Mouse (Mus musculus): ENCODE data around the gene Maneal. TPM values are rescaled to one million over a fixed set of nuclear protein-coding genes. Genes with fewer than 3 reads are reported as not detected.
A peak's percentile ranks its signal among the peaks of the same experiment; 100 is the strongest.

Maneal gene
- polyA plus RNA-seq, 1 experiment from 2014 or later, result 0.18 TPM

DNA sequence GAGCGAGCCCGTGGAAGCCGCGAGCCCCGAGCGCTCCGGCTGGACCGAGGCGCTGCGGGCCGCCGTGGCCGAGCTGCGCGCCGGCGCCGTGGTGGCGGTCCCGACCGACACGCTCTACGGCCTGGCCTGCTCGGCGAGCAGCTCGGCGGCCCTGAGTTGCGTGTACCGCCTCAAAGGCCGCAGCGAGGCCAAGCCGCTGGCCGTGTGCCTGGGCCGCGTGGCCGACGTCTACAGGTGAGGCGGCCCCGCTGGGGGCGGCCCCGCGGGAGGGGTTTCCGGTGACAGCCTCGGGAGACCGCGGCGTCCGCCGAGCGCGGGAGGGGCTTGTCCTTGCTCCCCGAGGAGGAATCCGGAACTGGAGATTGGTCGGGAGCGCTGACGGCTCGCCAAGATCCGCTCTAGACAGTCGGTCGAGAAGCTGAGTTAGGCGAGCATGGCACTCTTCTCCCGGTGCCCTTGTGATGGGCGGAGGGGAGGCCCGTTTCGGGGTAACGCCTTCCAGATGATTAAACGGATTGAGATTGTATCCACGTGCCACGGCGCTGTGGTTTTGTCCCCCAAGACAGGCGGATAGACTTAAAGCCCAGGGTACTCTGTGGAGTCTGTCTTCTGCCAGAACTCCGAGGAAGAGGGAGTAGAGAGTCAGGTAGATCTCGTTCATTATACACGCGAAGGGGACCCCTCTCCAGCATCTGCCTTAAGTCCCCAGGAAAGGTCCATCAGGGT, 10.9 kb downstream of the Maneal start, which contains the start of gene 1110065P20Rik:
1110065P20Rik (minus strand) TSS at position 264 of the 726 bp plus-strand sequence.
- Histone ChIP-seq H3K27ac (ENCODE audit: low read depth, low read length) (peak within 1 kb of the TSS; percentile 83), H3K4me1 (replicated peaks; ENCODE audit: control insufficient read depth, insufficient read depth, low read length) (peaks cover 13% of the 10 kb centered on the region), H3K27me3 (replicated peaks; ENCODE audit: control insufficient read depth, insufficient read depth, low read length) (no peaks in the 10 kb centered on the region), H3K9ac (ENCODE audit: low read depth, low read length) (peak within 1 kb of the TSS; percentile 95), H3K4me3 (ENCODE audit: low read depth, low read length) (peak within 1 kb of the TSS; percentile 90), H3K36me3 (ENCODE audit: control insufficient read depth, insufficient read depth, low read length) (peaks cover 20% of the 10 kb centered on the region), H3K9me3 (ENCODE audit: control insufficient read depth, low read length) (no peaks in the 10 kb centered on the region), H3K4me2 (peak within 1 kb of the TSS; percentile 97)
- peak; percentile 71 for ATAC-seq (replicated peaks; ENCODE audit: low FRiP score)
- WGBS, result under 1% methylated on average over 75 of the region's 75 CpGs
- DNase-seq (ENCODE audit: low spot score), result peak; percentile 79

DNA sequence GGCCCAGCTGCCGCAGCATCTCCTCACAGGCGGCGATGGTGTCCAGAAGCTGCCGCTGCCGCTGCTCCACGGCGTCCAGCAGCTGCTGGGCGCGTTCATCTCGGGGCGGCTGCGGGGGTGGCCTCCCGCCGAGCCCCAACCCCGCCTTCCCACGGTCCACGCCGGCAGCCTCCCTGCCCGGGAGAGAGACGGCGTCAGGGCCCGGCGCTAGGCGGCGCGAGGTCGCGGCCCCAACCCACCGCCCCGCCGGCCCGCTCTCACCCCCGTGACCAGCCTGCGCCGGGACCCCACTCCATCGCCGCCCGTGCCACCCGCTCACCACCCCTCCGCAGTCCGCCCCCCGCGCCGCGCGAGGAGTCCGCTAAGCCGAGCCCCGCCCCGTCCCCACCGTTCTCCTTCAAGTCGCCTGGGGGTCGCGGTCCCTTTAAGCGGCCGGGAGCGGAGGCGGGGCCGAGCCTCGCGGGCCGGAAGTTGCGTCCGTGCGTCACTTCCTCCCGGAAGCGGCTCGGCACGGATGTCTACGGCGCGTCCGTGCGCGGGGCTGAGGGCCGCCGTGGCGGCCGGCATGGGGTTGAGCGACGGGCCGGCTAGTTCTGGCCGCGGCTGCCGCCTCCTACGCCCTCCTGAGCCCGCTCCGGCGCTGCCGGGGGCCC, 11.6 kb downstream of the Maneal start, which contains the start of gene Yrdc:
Yrdc (plus strand) TSS at position 419 of the 653 bp plus-strand sequence.
- DNase-seq (ENCODE audit: low spot score) (peak; percentile 95), ATAC-seq (replicated peaks; ENCODE audit: low FRiP score) (peak; percentile 90)
- H3K27ac ChIP-seq (ENCODE audit: low read depth, low read length), result peak within 1 kb of the TSS; percentile 83
- no peaks in the 10 kb centered on the region for H3K27me3 ChIP-seq (replicated peaks; ENCODE audit: control insufficient read depth, insufficient read depth, low read length)
- peak within 1 kb of the TSS; percentile 90 for H3K4me3 ChIP-seq (ENCODE audit: low read depth, low read length)
- WGBS, result under 1% methylated on average over 90 of the region's 90 CpGs
- peaks cover 20% of the 10 kb centered on the region for H3K36me3 ChIP-seq (ENCODE audit: control insufficient read depth, insufficient read depth, low read length)
- peaks cover 13% of the 10 kb centered on the region for H3K4me1 ChIP-seq (replicated peaks; ENCODE audit: control insufficient read depth, insufficient read depth, low read length)
- H3K4me2 ChIP-seq, result peak within 1 kb of the TSS; percentile 97
- H3K9ac ChIP-seq (ENCODE audit: low read depth, low read length), result peak within 1 kb of the TSS; percentile 95
- no peaks in the 10 kb centered on the region for H3K9me3 ChIP-seq (ENCODE audit: control insufficient read depth, low read length)

GRCm38 (mm10) chr4:124849631-124850260, 12.2 kb downstream of the Maneal start:
- DNase-seq (ENCODE audit: low spot score) (peak; percentile 39), ATAC-seq (replicated peaks; ENCODE audit: low FRiP score) (no peak)
- 7% methylated on average over 24 of the region's 24 CpGs for WGBS
- H3K4me1 ChIP-seq (replicated peaks; ENCODE audit: control insufficient read depth, insufficient read depth, low read length), result peaks cover 13% of the 10 kb centered on the region
- peaks cover 19% of the 10 kb centered on the region for H3K36me3 ChIP-seq (ENCODE audit: control insufficient read depth, insufficient read depth, low read length)
- peak overlapping the region; percentile 97 for H3K4me2 ChIP-seq
- peak overlapping the region; percentile 95 for H3K9ac ChIP-seq (ENCODE audit: low read depth, low read length)
- H3K9me3 ChIP-seq (ENCODE audit: control insufficient read depth, low read length), result no peaks in the 10 kb centered on the region
- H3K27ac ChIP-seq (ENCODE audit: low read depth, low read length), result peak overlapping the region; percentile 83
- H3K27me3 ChIP-seq (replicated peaks; ENCODE audit: control insufficient read depth, insufficient read depth, low read length), result no peaks in the 10 kb centered on the region
- peak overlapping the region; percentile 90 for H3K4me3 ChIP-seq (ENCODE audit: low read depth, low read length)

DNA sequence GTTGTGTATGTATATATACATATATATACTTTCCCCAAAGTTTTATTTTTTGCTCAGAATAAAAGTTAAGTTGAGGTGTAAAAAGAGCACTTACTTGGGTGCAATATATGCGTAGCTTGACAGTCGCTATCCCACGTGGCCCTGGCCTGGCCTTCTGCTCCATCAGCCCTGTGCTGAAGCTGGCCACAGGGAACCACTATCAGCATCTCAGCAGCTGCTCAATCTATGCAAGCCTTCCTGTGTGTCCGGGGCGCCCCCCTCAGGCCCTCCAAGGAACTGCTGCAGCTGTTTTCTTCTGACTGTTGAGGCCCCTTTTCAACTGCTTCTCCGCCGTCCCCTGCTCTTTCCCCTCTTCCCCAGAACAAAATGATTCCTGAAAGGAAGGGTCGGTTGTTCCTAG, 14.4 kb downstream of the Maneal start:
- ATAC-seq (replicated peaks; ENCODE audit: low FRiP score) (peak; percentile 56), DNase-seq (ENCODE audit: low spot score) (peak; percentile 83)
- H3K9me3 ChIP-seq (ENCODE audit: control insufficient read depth, low read length), result no peaks in the 10 kb centered on the region
- H3K4me2 ChIP-seq, result no peak overlapping the region
- H3K27ac ChIP-seq (ENCODE audit: low read depth, low read length), result no peak overlapping the region
- 12% methylated on average over 8 of the region's 8 CpGs for WGBS
- H3K9ac ChIP-seq (ENCODE audit: low read depth, low read length), result no peak overlapping the region
- H3K36me3 ChIP-seq (ENCODE audit: control insufficient read depth, insufficient read depth, low read length), result peaks cover 10% of the 10 kb centered on the region
- no peak overlapping the region for H3K4me3 ChIP-seq (ENCODE audit: low read depth, low read length)
- no peaks in the 10 kb centered on the region for H3K27me3 ChIP-seq (replicated peaks; ENCODE audit: control insufficient read depth, insufficient read depth, low read length)
- H3K4me1 ChIP-seq (replicated peaks; ENCODE audit: control insufficient read depth, insufficient read depth, low read length), result peaks cover 13% of the 10 kb centered on the region

GRCm38 (mm10) chr4:124843493-124843892, 18.5 kb downstream of the Maneal start:
- DNase-seq (ENCODE audit: low spot score), result no peak
- H3K4me1 ChIP-seq (replicated peaks; ENCODE audit: control insufficient read depth, insufficient read depth, low read length), result peaks cover 2% of the 10 kb centered on the region; the same call in 1 of the 2 replicates
- no peak overlapping the region for H3K27ac ChIP-seq (ENCODE audit: low read depth, low read length)
- no peak overlapping the region for H3K4me2 ChIP-seq
- ATAC-seq (replicated peaks; ENCODE audit: low FRiP score), result peak; percentile 50; the same call in 1 of the 2 replicates
- no peak overlapping the region for H3K4me3 ChIP-seq (ENCODE audit: low read depth, low read length)
- no peak overlapping the region for H3K9ac ChIP-seq (ENCODE audit: low read depth, low read length)
- peaks cover 32% of the 10 kb centered on the region for H3K36me3 ChIP-seq (ENCODE audit: control insufficient read depth, insufficient read depth, low read length)
- H3K27me3 ChIP-seq (replicated peaks; ENCODE audit: control insufficient read depth, insufficient read depth, low read length), result no peaks in the 10 kb centered on the region
- WGBS, result 66% methylated on average over 11 of the region's 11 CpGs
- no peaks in the 10 kb centered on the region for H3K9me3 ChIP-seq (ENCODE audit: control insufficient read depth, low read length)

- no peak for DNase-seq (ENCODE audit: low spot score)
- no peak for ATAC-seq (replicated peaks; ENCODE audit: low FRiP score)
- Histone ChIP-seq H3K27me3 (replicated peaks; ENCODE audit: control insufficient read depth, insufficient read depth, low read length) (no peaks in the 10 kb centered on the region), H3K4me1 (replicated peaks; ENCODE audit: control insufficient read depth, insufficient read depth, low read length) (no peaks in the 10 kb centered on the region), H3K4me3 (ENCODE audit: low read depth, low read length) (no peak overlapping the region), H3K9ac (ENCODE audit: low read depth, low read length) (no peak overlapping the region), H3K36me3 (ENCODE audit: control insufficient read depth, insufficient read depth, low read length) (peaks cover 37% of the 10 kb centered on the region), H3K9me3 (ENCODE audit: control insufficient read depth, low read length) (no peaks in the 10 kb centered on the region), H3K27ac (ENCODE audit: low read depth, low read length) (no peak overlapping the region), H3K4me2 (no peak overlapping the region)
- WGBS, result 93% methylated on average over 1 of the region's 1 CpGs
Observed at GRCm38 (mm10) chr4:124840998-124841397, 21.0 kb downstream of the Maneal start.

- H3K4me2 ChIP-seq, result no peak overlapping the region
- peaks cover 34% of the 10 kb centered on the region for H3K36me3 ChIP-seq (ENCODE audit: control insufficient read depth, insufficient read depth, low read length)
- H3K4me3 ChIP-seq (ENCODE audit: low read depth, low read length), result no peak overlapping the region
- no peak overlapping the region for H3K27ac ChIP-seq (ENCODE audit: low read depth, low read length)
- no peaks in the 10 kb centered on the region for H3K9me3 ChIP-seq (ENCODE audit: control insufficient read depth, low read length)
- DNase-seq (ENCODE audit: low spot score) (no peak), ATAC-seq (replicated peaks; ENCODE audit: low FRiP score) (no peak)
- no peaks in the 10 kb centered on the region for H3K27me3 ChIP-seq (replicated peaks; ENCODE audit: control insufficient read depth, insufficient read depth, low read length)
- 84% methylated on average over 14 of the region's 14 CpGs for WGBS
- H3K4me1 ChIP-seq (replicated peaks; ENCODE audit: control insufficient read depth, insufficient read depth, low read length), result no peaks in the 10 kb centered on the region
- no peak overlapping the region for H3K9ac ChIP-seq (ENCODE audit: low read depth, low read length)
Observed at GRCm38 (mm10) chr4:124838035-124838700, 23.8 kb downstream of the Maneal start.

GRCm38 (mm10) chr4:124832796-124833195, 29.2 kb downstream of the Maneal start:
- H3K27ac ChIP-seq (ENCODE audit: low read depth, low read length), result no peak overlapping the region
- WGBS, result 93% methylated on average over 10 of the region's 10 CpGs
- no peaks in the 10 kb centered on the region for H3K27me3 ChIP-seq (replicated peaks; ENCODE audit: control insufficient read depth, insufficient read depth, low read length)
- H3K9me3 ChIP-seq (ENCODE audit: control insufficient read depth, low read length), result no peaks in the 10 kb centered on the region
- no peaks in the 10 kb centered on the region for H3K4me1 ChIP-seq (replicated peaks; ENCODE audit: control insufficient read depth, insufficient read depth, low read length)
- no peak overlapping the region for H3K4me2 ChIP-seq
- no peak overlapping the region for H3K4me3 ChIP-seq (ENCODE audit: low read depth, low read length)
- ATAC-seq (replicated peaks; ENCODE audit: low FRiP score) (no peak), DNase-seq (ENCODE audit: low spot score) (no peak)
- peaks cover 9% of the 10 kb centered on the region; the same call in 1 of the 2 replicates for H3K36me3 ChIP-seq (ENCODE audit: control insufficient read depth, insufficient read depth, low read length)
- H3K9ac ChIP-seq (ENCODE audit: low read depth, low read length), result no peak overlapping the region
